Mouse (Mus musculus) stomach, postnatal 0 days (tissue): ENCODE measurements around the gene Ush2a.

Experiments used
- CTCF ChIP-seq: IDR thresholded peaks from 2 replicates; pipeline ENCODE4 v1.5.1; 2016; ENCODE audit warnings: antibody characterized with exemption, low read depth, mild to moderate bottlenecking, moderate library complexity
- EP300 ChIP-seq: optimal IDR thresholded peaks from 2 replicates; pipeline ENCODE3; 2016; ENCODE audit warnings: antibody characterized with exemption

DNA sequence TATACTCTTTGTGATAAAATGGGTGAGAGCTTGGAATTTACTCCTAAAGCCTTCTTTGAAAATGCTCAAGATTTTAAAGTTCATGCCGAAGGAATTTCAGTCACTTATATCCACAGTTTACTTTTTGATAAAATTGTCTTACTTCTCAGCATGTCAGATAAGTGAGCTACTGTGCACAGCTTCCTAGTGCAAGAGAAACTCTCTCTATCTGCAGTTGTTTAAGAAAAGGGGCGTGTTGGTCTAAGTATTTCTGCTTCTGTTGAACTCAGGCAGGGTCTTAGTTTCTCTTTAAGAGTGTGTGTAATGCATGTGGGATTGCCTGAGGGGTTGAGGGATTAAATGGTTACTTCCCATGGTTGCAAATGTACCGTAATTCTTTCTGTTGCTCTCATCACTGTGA is 381.3 kb downstream of the Ush2a start:
- TF ChIP-seq CTCF (no peak), EP300 (no peak)
